Mouse (Mus musculus) neural tube, embryonic 14.5 days (tissue): ENCODE results near the gene Ifrd1. TPM values are rescaled to one million over a fixed set of nuclear protein-coding genes. Genes with fewer than 3 reads are reported as not detected.

Source experiments
- ATAC-seq: fragments of 200-750 bp; cut with Nextera tagmentation; 2 replicates; pipeline ENCODE4 v1.8.0; 2017; ENCODE audit warnings: low read depth, mild to moderate bottlenecking, moderate TSS enrichment, moderate library complexity
- H3K27ac ChIP-seq: fragments of 300-500 bp; sonication (generic); 2 replicates; pipeline ENCODE4 v1.5.1; 2014; ENCODE audit warnings: low read depth, mild to moderate bottlenecking, control low read depth, low read length, moderate library complexity, mixed read lengths
- H3K27me3 ChIP-seq: fragments of 300-500 bp; sonication (generic); 2 replicates; pipeline ENCODE4 v1.6.1; 2014; ENCODE audit warnings: low read length; ENCODE audit not compliant: control insufficient read depth, insufficient read depth
- H3K36me3 ChIP-seq: fragments of 300-500 bp; sonication (generic); 2 replicates; pipeline ENCODE4 v1.6.1; 2014; ENCODE audit warnings: low read length, mixed read lengths; ENCODE audit not compliant: control insufficient read depth, insufficient read depth
- H3K4me1 ChIP-seq: fragments of 300-500 bp; sonication (generic); 2 replicates; pipeline ENCODE4 v1.6.1; 2014; ENCODE audit warnings: low read length; ENCODE audit not compliant: control insufficient read depth, insufficient read depth
- H3K4me2 ChIP-seq: fragments of 300-500 bp; sonication (generic); 2 replicates; pipeline ENCODE4 v1.6.1; 2014; ENCODE audit warnings: mild to moderate bottlenecking, low read depth, low read length, control low read depth
- H3K4me3 ChIP-seq: fragments of 300-500 bp; sonication (generic); 2 replicates; pipeline ENCODE4 v1.5.1; 2014; ENCODE audit warnings: low read depth, low read length, control low read depth, mixed read lengths
- H3K9ac ChIP-seq: fragments of 300-500 bp; sonication (generic); replicated peaks from 2 replicates; pipeline ENCODE4 v1.6.1; 2014; ENCODE audit warnings: low read depth, mild to moderate bottlenecking, control low read depth, low read length, mixed read lengths
- H3K9me3 ChIP-seq: fragments of 300-500 bp; sonication (generic); 2 replicates; pipeline ENCODE4 v1.6.1; 2016; ENCODE audit warnings: low read length; ENCODE audit not compliant: control insufficient read depth
- WGBS: fragments of 180-500 bp; shearing (Covaris S2); extraction: QIAGEN DNeasy Blood & Tissue Kit; methylation state at CpG from one replicate; pipeline ENCODE4 v1.1.7; 2014; 5-methylcytosine and 5-hydroxymethylcytosine counted together
- polyA plus RNA-seq: library from polyadenylated mRNA; unstranded; fragments of >200 nt; fragmentation: Nextera tagmentation; extraction: Ambion mirVana; gene quantifications from 2 replicates; pipeline ENCODE4 v1.2.1, GENCODE M21; 2014

Ifrd1 gene
- polyA plus RNA-seq, 1 experiment from 2014 or later: 182 TPM

DNA sequence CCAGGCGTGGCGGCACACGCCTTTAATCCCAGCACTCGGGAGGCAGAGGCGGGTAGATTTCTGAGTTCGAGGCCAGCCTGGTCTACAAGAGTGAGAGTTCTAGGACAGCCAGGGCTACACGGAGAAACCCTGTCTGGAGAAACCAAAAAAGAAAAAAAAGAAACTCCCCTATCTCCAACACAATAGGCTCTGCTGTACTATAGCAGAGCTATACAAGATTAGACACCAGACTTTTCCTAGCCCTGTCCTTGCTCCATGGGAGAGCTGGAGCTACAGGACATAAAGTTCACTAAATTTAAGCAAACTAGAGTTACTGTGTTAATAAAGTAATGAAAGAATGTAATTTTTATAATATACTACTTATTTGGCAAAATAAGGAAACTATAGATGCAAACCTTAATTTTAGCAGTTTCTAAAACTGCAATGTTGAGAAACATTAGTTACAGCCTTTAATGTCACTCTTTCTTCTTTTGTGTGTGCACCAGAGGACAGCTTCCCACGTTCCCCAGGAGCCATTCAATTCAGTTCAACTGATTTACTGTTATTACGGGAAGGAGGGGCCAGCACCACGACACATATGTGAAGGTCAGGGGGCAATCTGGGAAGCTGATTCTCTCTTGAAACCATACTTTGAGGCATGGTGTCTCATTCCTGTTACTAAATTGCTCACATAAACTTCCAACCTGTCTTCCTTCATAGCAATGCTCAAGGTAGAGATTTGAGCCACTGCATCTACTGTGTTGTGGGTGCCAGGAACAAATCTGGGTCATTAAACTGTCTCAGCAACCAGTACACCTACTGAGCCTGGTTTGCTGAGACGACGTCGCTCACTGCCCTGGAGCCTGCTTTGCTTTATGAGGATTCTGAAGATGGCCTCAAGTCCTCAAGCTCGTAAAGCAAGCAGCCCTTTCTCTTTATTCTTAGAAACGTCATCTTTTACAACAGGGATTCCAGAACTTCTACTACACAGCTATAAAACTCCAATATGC is 33.1 kb downstream of the Ifrd1 start:
- no peaks in the 10 kb centered on the region for H3K27me3 ChIP-seq
- H3K4me3 ChIP-seq: no peak overlapping the region
- H3K9ac ChIP-seq: no peak overlapping the region
- no peak for ATAC-seq
- H3K4me2 ChIP-seq: no peak overlapping the region
- H3K9me3 ChIP-seq: no peaks in the 10 kb centered on the region
- no peaks in the 10 kb centered on the region; the same call in 1 of the 2 replicates for H3K4me1 ChIP-seq
- 48% methylated on average over 15 of the region's 15 CpGs for whole genome bisulfite sequencing
- H3K27ac ChIP-seq: no peak overlapping the region
- H3K36me3 ChIP-seq: peaks cover 49% of the 10 kb centered on the region

DNA sequence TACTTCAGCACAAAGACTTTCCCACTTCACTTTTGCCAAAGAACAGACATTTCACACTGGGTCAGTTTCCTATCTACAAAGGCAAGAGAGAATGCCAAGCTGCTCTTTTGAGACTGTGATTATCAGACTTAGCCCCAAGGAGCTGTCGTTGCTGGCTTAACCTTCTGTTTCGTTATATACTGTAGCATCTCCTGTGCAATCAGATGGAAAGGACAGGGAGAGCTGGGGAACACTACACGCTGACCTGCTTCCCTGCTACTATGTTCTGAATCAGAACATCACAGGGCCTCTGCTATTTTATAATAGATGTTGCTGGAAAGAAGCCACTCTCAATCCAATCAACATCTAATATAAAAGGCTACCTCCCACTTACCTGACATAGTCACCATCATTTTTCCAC is 39.3 kb downstream of the Ifrd1 start:
- WGBS: 91% methylated on average over 3 of the region's 3 CpGs
- Histone ChIP-seq H3K27ac (no peak overlapping the region), H3K9me3 (no peaks in the 10 kb centered on the region), H3K4me1 (no peaks in the 10 kb centered on the region), H3K4me3 (no peak overlapping the region), H3K36me3 (peaks cover 65% of the 10 kb centered on the region), H3K27me3 (no peaks in the 10 kb centered on the region), H3K4me2 (no peak overlapping the region), H3K9ac (no peak overlapping the region)
- no peak for ATAC-seq

DNA sequence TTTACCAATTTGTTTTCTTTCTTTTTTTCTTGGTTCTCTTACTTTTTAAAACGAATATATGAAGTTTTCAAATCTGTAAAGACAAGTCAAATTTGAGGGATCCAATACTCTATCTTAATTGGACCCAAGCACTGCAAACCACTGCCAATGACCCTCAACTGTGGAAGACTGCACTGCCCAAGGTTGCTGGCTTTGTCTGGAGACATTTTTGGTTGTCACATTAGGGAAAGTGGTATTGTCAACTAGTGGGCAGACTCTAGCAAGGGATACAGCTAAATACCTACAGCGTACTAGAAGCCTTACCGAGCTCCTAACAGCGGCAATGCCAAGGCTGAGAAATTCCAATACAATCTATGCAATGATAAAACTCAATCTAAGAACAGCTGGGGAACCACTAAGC is 40.4 kb downstream of the Ifrd1 start:
- 97% methylated on average over 4 of the region's 4 CpGs for WGBS
- no peak for ATAC-seq
- Histone ChIP-seq H3K27me3 (no peaks in the 10 kb centered on the region), H3K36me3 (peaks cover 57% of the 10 kb centered on the region), H3K9ac (no peak overlapping the region), H3K27ac (no peak overlapping the region), H3K4me2 (no peak overlapping the region), H3K9me3 (no peaks in the 10 kb centered on the region), H3K4me1 (no peaks in the 10 kb centered on the region), H3K4me3 (no peak overlapping the region)

- no peak overlapping the region for H3K9ac ChIP-seq
- ATAC-seq: no peak
- 91% methylated on average over 7 of the region's 7 CpGs for WGBS
- H3K4me2 ChIP-seq: no peak overlapping the region
- H3K4me3 ChIP-seq: no peak overlapping the region
- no peak overlapping the region for H3K27ac ChIP-seq
- no peaks in the 10 kb centered on the region for H3K4me1 ChIP-seq
- H3K36me3 ChIP-seq: peaks cover 24% of the 10 kb centered on the region
- no peaks in the 10 kb centered on the region for H3K27me3 ChIP-seq
- no peaks in the 10 kb centered on the region for H3K9me3 ChIP-seq
Measured at GRCm38 (mm10) chr12:40202161-40203035, 45.9 kb downstream of the Ifrd1 start.

DNA sequence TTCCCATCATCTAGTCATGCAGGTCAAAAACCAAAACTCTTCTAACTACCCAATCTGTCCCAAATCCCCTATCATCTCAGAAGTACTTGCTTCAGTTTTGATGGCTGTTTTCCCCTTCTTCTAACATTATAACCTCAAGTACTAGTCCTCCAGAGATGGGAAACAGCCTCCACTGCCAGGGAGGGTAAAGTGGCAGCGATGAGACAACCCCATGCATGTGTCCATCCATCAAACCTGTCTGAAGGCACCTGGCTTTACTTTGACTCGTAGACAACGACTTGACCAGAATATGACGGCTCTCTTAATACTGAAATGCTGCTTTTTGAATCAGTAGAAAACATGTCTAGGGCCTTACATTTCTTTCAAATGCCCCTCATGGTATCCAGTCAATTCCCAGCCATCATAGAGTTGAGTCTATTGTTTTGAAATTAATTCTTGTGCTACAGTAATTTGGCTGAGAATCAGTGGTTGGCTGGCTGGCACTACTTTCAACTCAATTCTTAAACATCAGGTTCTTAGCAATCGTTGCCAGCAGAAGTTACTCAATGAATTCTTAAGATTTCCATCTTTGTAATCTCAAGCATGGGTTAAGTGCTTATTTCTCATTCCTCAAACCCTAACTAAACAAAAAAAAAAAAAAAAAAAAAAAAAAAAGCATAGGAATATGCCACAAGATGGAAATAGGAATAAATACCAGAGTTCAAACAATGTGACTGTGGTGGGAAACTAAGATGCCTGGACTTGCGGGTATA is 47.6 kb downstream of the Ifrd1 start:
- no peak overlapping the region for H3K4me2 ChIP-seq
- H3K9me3 ChIP-seq: no peaks in the 10 kb centered on the region
- no peaks in the 10 kb centered on the region for H3K27me3 ChIP-seq
- WGBS: 90% methylated on average over 6 of the region's 6 CpGs
- peaks cover 15% of the 10 kb centered on the region; the same call in 1 of the 2 replicates for H3K36me3 ChIP-seq
- H3K4me3 ChIP-seq: no peak overlapping the region
- H3K27ac ChIP-seq: no peak overlapping the region
- no peak overlapping the region for H3K9ac ChIP-seq
- H3K4me1 ChIP-seq: no peaks in the 10 kb centered on the region
- no peak for ATAC-seq

DNA sequence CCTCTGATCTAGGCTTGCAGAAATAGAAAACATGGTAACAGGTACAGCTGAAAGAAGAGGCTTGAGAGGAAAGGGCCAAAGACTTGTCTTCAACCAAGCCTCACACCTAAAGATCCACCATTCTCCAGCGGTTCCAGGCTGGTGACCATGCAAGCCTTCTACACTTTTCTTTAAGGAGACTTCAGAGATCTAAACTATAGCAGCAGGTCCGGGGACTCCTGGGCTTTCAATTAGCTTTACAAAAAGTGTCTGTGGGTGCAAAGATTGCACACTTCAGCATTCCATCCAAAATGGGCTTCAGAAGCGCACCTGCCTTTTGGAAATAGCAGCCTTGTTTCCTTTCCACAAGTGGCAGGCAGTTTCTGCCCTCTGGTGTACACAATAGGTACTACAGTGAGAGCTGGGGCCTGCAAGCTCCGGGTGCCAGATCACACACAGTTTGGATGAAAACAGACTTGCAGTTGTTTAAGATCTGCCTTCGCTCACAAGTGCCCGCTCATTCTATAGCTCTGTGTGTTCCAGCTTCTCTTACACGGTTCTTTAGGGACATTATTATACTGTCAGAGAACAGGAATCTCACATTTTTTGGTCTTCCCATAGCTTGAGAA is 48.4 kb downstream of the Ifrd1 start:
- 52% methylated on average over 7 of the region's 7 CpGs for WGBS
- H3K9ac ChIP-seq: no peak overlapping the region
- no peak overlapping the region for H3K4me2 ChIP-seq
- no peak overlapping the region for H3K4me3 ChIP-seq
- no peak overlapping the region for H3K27ac ChIP-seq
- H3K9me3 ChIP-seq: no peaks in the 10 kb centered on the region
- ATAC-seq: peak; percentile 58; the same call in 1 of the 2 replicates
- peaks cover 7% of the 10 kb centered on the region; the same call in 1 of the 2 replicates for H3K36me3 ChIP-seq
- no peaks in the 10 kb centered on the region for H3K27me3 ChIP-seq
- no peaks in the 10 kb centered on the region for H3K4me1 ChIP-seq

DNA sequence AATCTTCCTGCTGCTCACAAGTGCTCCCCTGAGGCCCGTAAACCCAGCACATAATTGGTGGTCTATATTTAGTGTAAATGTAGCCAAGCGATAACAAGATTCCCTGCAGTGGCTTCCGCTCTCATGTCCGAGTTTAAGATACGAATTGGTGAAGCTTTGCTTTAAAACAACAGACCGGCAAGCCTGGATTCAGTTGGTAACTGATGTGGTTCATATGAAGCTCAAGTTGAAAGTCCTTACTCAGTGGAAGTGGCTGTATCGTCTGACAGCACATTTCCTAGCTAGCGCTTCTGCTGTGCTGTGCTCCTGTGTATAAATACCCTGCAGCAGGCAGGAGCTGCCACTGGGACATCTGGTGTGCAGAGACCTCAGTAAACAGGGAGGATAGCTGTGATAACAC is 49.0 kb downstream of the Ifrd1 start, which contains the start of gene Lsmem1:
TSS of gene Lsmem1 (minus strand) at position 189 of the 400 bp plus-strand sequence.
- H3K9me3 ChIP-seq: no peaks in the 10 kb centered on the region
- H3K27me3 ChIP-seq: no peaks in the 10 kb centered on the region
- no peaks in the 10 kb centered on the region for H3K4me1 ChIP-seq
- no peak within 1 kb of the TSS for H3K4me2 ChIP-seq
- H3K36me3 ChIP-seq: peaks cover 3% of the 10 kb centered on the region; the same call in 1 of the 2 replicates
- peak; percentile 61; the same call in 1 of the 2 replicates for ATAC-seq
- no peak within 1 kb of the TSS for H3K27ac ChIP-seq
- WGBS: 60% methylated on average over 8 of the region's 8 CpGs
- no peak within 1 kb of the TSS for H3K9ac ChIP-seq
- H3K4me3 ChIP-seq: no peak within 1 kb of the TSS

GRCm38 (mm10) chr12:40198427-40198826 is 49.9 kb downstream of the Ifrd1 start:
- H3K27ac ChIP-seq: no peak overlapping the region
- no peak for ATAC-seq
- no peak overlapping the region for H3K4me2 ChIP-seq
- WGBS: 88% methylated on average over 9 of the region's 9 CpGs
- H3K4me1 ChIP-seq: no peaks in the 10 kb centered on the region
- H3K36me3 ChIP-seq: no peaks in the 10 kb centered on the region; the same call in 1 of the 2 replicates
- H3K9ac ChIP-seq: no peak overlapping the region
- H3K9me3 ChIP-seq: no peaks in the 10 kb centered on the region
- H3K27me3 ChIP-seq: no peaks in the 10 kb centered on the region
- H3K4me3 ChIP-seq: no peak overlapping the region
